Mouse (Mus musculus) large intestine, adult 2 months (tissue): ENCODE results near the gene Ces2f. TPM values are rescaled to one million over a fixed set of nuclear protein-coding genes. Genes with fewer than 3 reads are reported as not detected.

Experiments used
- polyA plus RNA-seq: library from polyadenylated mRNA; depleted of rRNA; stranded (reverse); fragments of >200 nt; gene quantifications from 2 replicates; pipeline ENCODE4 v1.2.3, GENCODE M21; 2012; rRNA removed

The Ces2f gene
- polyA plus RNA-seq, 1 experiment = 0.12 TPM

Other genes starting within 250 kb of the Ces2f start
- gene Ces2a, start 213.4 kb upstream of the Ces2f start, polyA plus RNA-seq = 86.2 and 136 TPM in 2 replicates
- gene Ces2b, start 115.8 kb upstream of the Ces2f start, polyA plus RNA-seq = 0.86 and 1.2 TPM in 2 replicates
- gene Ces2c, start 100.3 kb upstream of the Ces2f start, polyA plus RNA-seq = 87.8 and 175 TPM in 2 replicates
- 458 and 877 TPM in 2 replicates for gene Ces2e, start 21.1 kb upstream of the Ces2f start, polyA plus RNA-seq
- gene Ces2g, start 14.4 kb downstream of the Ces2f start, polyA plus RNA-seq = 1.6 and 4.3 TPM in 2 replicates
- gene Ces2h, start 53.5 kb downstream of the Ces2f start, polyA plus RNA-seq = 0.36 and 0.52 TPM in 2 replicates
- gene Ces3a, start 101.2 kb downstream of the Ces2f start, polyA plus RNA-seq = 0.21 TPM in 1 of 2 replicates, not detected in the other
- gene Ces3b, start 136.4 kb downstream of the Ces2f start, polyA plus RNA-seq = not detected in 2 replicates
- gene Ces4a, start 184.4 kb downstream of the Ces2f start, polyA plus RNA-seq = not detected in 2 replicates
- gene Cbfb, start 223.3 kb downstream of the Ces2f start, polyA plus RNA-seq = 7.0 and 8.1 TPM in 2 replicates